Mouse (Mus musculus) bone marrow macrophage, adult 2 months (primary cell): ENCODE results near the gene Rnf183.

Source experiments
- CTCF ChIP-seq: IDR thresholded peaks from 2 replicates; pipeline ENCODE4 v1.5.1; 2012; ENCODE audit warnings: low read depth, mild to moderate bottlenecking, low read length, moderate library complexity
- POLR2A ChIP-seq: IDR thresholded peaks from 2 replicates; pipeline ENCODE4 v1.6.1; 2012; ENCODE audit warnings: mild to moderate bottlenecking, low read depth, low read length, borderline replicate concordance

DNA sequence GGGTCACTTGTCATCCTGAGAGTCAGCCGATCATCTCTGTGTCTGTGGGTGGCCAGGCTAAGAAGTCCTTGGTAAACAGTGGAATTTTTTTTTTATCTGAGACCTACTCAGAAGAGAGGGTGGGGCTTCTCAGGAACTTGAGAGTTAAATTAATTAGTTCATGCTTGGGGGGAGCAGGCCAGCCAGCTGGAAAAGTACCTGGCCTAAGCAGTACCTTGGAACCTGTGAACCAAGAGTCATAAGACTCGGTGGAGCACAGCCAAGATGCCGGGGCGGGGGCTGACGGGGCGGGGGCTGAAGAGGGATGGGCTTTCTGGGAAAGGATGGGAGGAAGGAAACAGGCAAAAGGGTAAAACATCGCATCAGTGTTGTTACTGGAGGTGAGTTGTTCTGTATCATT lies 2.8 kb upstream of the Rnf183 start:
- TF ChIP-seq POLR2A (no peak), CTCF (no peak)
